Mouse (Mus musculus): ENCODE data around the gene Krt90. TPM values are rescaled to one million over a fixed set of nuclear protein-coding genes. Genes with fewer than 3 reads are reported as not detected.

Gene Krt90
- not detected for total RNA-seq (2023)

GRCm38 (mm10) chr15:101562850-101563249 lies at the start of gene Krt90:
Krt90 (minus strand) TSS chr15:101562950.

GRCm38 (mm10) chr15:101573796-101574345 lies 11.1 kb upstream of the Krt90 start, which contains the start of gene Krt75:
Krt75 (minus strand) TSS chr15:101573904.

GRCm38 (mm10) chr15:101550567-101550966 lies 12.2 kb downstream of the Krt90 start, which contains the start of gene Krt82:
Krt82 (minus strand) TSS chr15:101550667.

GRCm38 (mm10) chr15:101532720-101533119 lies 30.0 kb downstream of the Krt90 start, which contains the start of gene Krt84:
Krt84 (minus strand) TSS chr15:101532820.

GRCm38 (mm10) chr15:101517161-101517560 lies 45.6 kb downstream of the Krt90 start, which contains the start of gene Gm49425:
Gm49425 (minus strand) TSS chr15:101517261.

Other genes with a start within 250 kb of the Krt90 start
- gene Krt80, start 192.8 kb downstream of the Krt90 start, total RNA-seq (2023) = 10 to 100 TPM; 24.2 to 32.4 TPM
- 1 to 10 TPM; 3.9 to 4.6 TPM for gene Krt7, start 151.9 kb downstream of the Krt90 start, total RNA-seq (2023)
- not detected for gene Krt87, start 124.1 kb downstream of the Krt90 start, total RNA-seq (2023)
- not detected for gene Krt88, start 115.2 kb downstream of the Krt90 start, total RNA-seq (2023)
- 1 to 10 TPM; 1.5 to 2.8 TPM for gene Krt81, start 99.2 kb downstream of the Krt90 start, total RNA-seq (2023)
- gene Krt86, start 89.5 kb downstream of the Krt90 start, total RNA-seq (2023) = 1 to 10 TPM; 6.0 to 6.8 TPM
- 10 to 100 TPM; 27.0 to 28.1 TPM for gene Krt83, start 71.4 kb downstream of the Krt90 start, total RNA-seq (2023)
- not detected for gene Gm49425, start 45.7 kb downstream of the Krt90 start, total RNA-seq (2023)
- not detected for gene Krt84, start 30.1 kb downstream of the Krt90 start, total RNA-seq (2023)
- not detected for gene Krt82, start 12.3 kb downstream of the Krt90 start, total RNA-seq (2023)
- gene Krt75, start 11.0 kb upstream of the Krt90 start, total RNA-seq (2023) = under 1 TPM; 0.73 to 0.76 TPM
- gene Gm5414, start 65.2 kb upstream of the Krt90 start, total RNA-seq (2023) = not detected
- gene Gm5478, start 84.4 kb upstream of the Krt90 start, total RNA-seq (2023) = not detected
- gene Krt6b, start 117.3 kb upstream of the Krt90 start, total RNA-seq (2023) = not detected
- not detected for gene Krt6a, start 131.4 kb upstream of the Krt90 start, total RNA-seq (2023)
- gene Krt5, start 149.9 kb upstream of the Krt90 start, total RNA-seq (2023) = not detected
- gene Krt71, start 180.2 kb upstream of the Krt90 start, total RNA-seq (2023) = not detected
- not detected for gene Krt72, start 223.5 kb upstream of the Krt90 start, total RNA-seq (2023)
- not detected for gene Krt73, start 239.4 kb upstream of the Krt90 start, total RNA-seq (2023)

Measured in neutrophil, adult 59 days (primary cell).